Mouse (Mus musculus) cerebellum, adult 11-12 months (tissue): Measurements from ENCODE around the gene Ugt1a6b.

Experiments used
- DNase-seq: peaks from one replicate; pipeline ENCODE4 v3.0.0; 2022

The Ugt1a6b gene

GRCm38 (mm10) chr1:88266123-88266522, 163.1 kb downstream of the Ugt1a6b start:
- no peak for DNase-seq

GRCm38 (mm10) chr1:88267489-88267888, 164.4 kb downstream of the Ugt1a6b start:
- DNase-seq = peak; percentile 13

GRCm38 (mm10) chr1:88268070-88268469, 165.0 kb downstream of the Ugt1a6b start:
- peak; percentile 14 for DNase-seq
